Mouse (Mus musculus): ENCODE results near the gene Exoc8. TPM values are rescaled to one million over a fixed set of nuclear protein-coding genes. Genes with fewer than 3 reads are reported as not detected.

The Exoc8 gene
- not detected in 2 replicates for polyA plus RNA-seq (2012; ENCODE audit: insufficient read depth, insufficient read length, low replicate concordance, missing spikeins)

- WGBS: under 1% methylated on average over 114 of the region's 114 CpGs
- Histone ChIP-seq H3K4me1 (ENCODE audit: control insufficient read depth, insufficient read depth, low read length) (peaks cover 23% of the 10 kb centered on the region), H3K4me3 (ENCODE audit: insufficient read depth, low read depth, low read length) (peak within 1 kb of the TSS; percentile 80), H3K27ac (ENCODE audit: insufficient read depth, low read depth, low read length) (peak within 1 kb of the TSS; percentile 44)
- TF ChIP-seq CTCF (IDR thresholded peaks at IDR 0.05; ENCODE audit: insufficient read depth, low read depth, low read length) (no peak), POLR2A (IDR thresholded peaks at IDR 0.05; ENCODE audit: insufficient read depth, low read depth, low read length) (peak; percentile 84; the same call in 1 of the 2 replicates)
Measured at GRCm38 (mm10) chr8:124897386-124898250, at the start of gene Exoc8, which contains the start of gene Sprtn. Exoc8 (minus strand) TSS chr8:124897705. Sprtn (plus strand) TSS chr8:124897886.

- no peak for TF ChIP-seq CTCF (IDR thresholded peaks at IDR 0.05; ENCODE audit: insufficient read depth, low read depth, low read length)
- TF ChIP-seq POLR2A (IDR thresholded peaks at IDR 0.05; ENCODE audit: insufficient read depth, low read depth, low read length): no peak
- Histone ChIP-seq H3K27ac (ENCODE audit: insufficient read depth, low read depth, low read length) (no peak overlapping the region), H3K4me3 (ENCODE audit: insufficient read depth, low read depth, low read length) (no peak overlapping the region), H3K4me1 (ENCODE audit: control insufficient read depth, insufficient read depth, low read length) (peaks cover 29% of the 10 kb centered on the region)
- 78% methylated on average over 7 of the region's 7 CpGs for WGBS
Measured at GRCm38 (mm10) chr8:124944406-124944805, 46.9 kb upstream of the Exoc8 start.

GRCm38 (mm10) chr8:124943801-124944200 is 46.3 kb upstream of the Exoc8 start:
- no peak for TF ChIP-seq POLR2A (IDR thresholded peaks at IDR 0.05; ENCODE audit: insufficient read depth, low read depth, low read length)
- TF ChIP-seq CTCF (IDR thresholded peaks at IDR 0.05; ENCODE audit: insufficient read depth, low read depth, low read length): no peak
- Histone ChIP-seq H3K27ac (ENCODE audit: insufficient read depth, low read depth, low read length) (no peak overlapping the region), H3K4me3 (ENCODE audit: insufficient read depth, low read depth, low read length) (no peak overlapping the region), H3K4me1 (ENCODE audit: control insufficient read depth, insufficient read depth, low read length) (peaks cover 29% of the 10 kb centered on the region)
- WGBS: 85% methylated on average over 6 of the region's 6 CpGs

GRCm38 (mm10) chr8:124937293-124937692 is 39.8 kb upstream of the Exoc8 start:
- H3K27ac ChIP-seq (ENCODE audit: insufficient read depth, low read depth, low read length): no peak overlapping the region
- 92% methylated on average over 4 of the region's 4 CpGs for WGBS
- peaks cover 5% of the 10 kb centered on the region; the same call in 1 of the 2 replicates for H3K4me1 ChIP-seq (ENCODE audit: control insufficient read depth, insufficient read depth, low read length)
- TF ChIP-seq CTCF (IDR thresholded peaks at IDR 0.05; ENCODE audit: insufficient read depth, low read depth, low read length) (no peak), POLR2A (IDR thresholded peaks at IDR 0.05; ENCODE audit: insufficient read depth, low read depth, low read length) (no peak)
- no peak overlapping the region for H3K4me3 ChIP-seq (ENCODE audit: insufficient read depth, low read depth, low read length)

GRCm38 (mm10) chr8:124936699-124937098 is 39.2 kb upstream of the Exoc8 start:
- TF ChIP-seq POLR2A (IDR thresholded peaks at IDR 0.05; ENCODE audit: insufficient read depth, low read depth, low read length): no peak
- no peak for TF ChIP-seq CTCF (IDR thresholded peaks at IDR 0.05; ENCODE audit: insufficient read depth, low read depth, low read length)
- H3K4me1 ChIP-seq (ENCODE audit: control insufficient read depth, insufficient read depth, low read length): peaks cover 4% of the 10 kb centered on the region; the same call in 1 of the 2 replicates
- 97% methylated on average over 10 of the region's 10 CpGs for whole genome bisulfite sequencing
- H3K27ac ChIP-seq (ENCODE audit: insufficient read depth, low read depth, low read length): no peak overlapping the region
- H3K4me3 ChIP-seq (ENCODE audit: insufficient read depth, low read depth, low read length): no peak overlapping the region

GRCm38 (mm10) chr8:124935116-124935515 is 37.6 kb upstream of the Exoc8 start:
- WGBS: 77% methylated on average over 5 of the region's 5 CpGs
- Histone ChIP-seq H3K4me3 (ENCODE audit: insufficient read depth, low read depth, low read length) (no peak overlapping the region), H3K4me1 (ENCODE audit: control insufficient read depth, insufficient read depth, low read length) (no peaks in the 10 kb centered on the region), H3K27ac (ENCODE audit: insufficient read depth, low read depth, low read length) (no peak overlapping the region)
- TF ChIP-seq CTCF (IDR thresholded peaks at IDR 0.05; ENCODE audit: insufficient read depth, low read depth, low read length): no peak
- no peak for TF ChIP-seq POLR2A (IDR thresholded peaks at IDR 0.05; ENCODE audit: insufficient read depth, low read depth, low read length)

- 64% methylated on average over 3 of the region's 3 CpGs for WGBS
- H3K4me3 ChIP-seq (ENCODE audit: insufficient read depth, low read depth, low read length): no peak overlapping the region
- TF ChIP-seq POLR2A (IDR thresholded peaks at IDR 0.05; ENCODE audit: insufficient read depth, low read depth, low read length): no peak
- no peak for TF ChIP-seq CTCF (IDR thresholded peaks at IDR 0.05; ENCODE audit: insufficient read depth, low read depth, low read length)
- peaks cover 3% of the 10 kb centered on the region; the same call in 1 of the 2 replicates for H3K4me1 ChIP-seq (ENCODE audit: control insufficient read depth, insufficient read depth, low read length)
- no peak overlapping the region for H3K27ac ChIP-seq (ENCODE audit: insufficient read depth, low read depth, low read length)
Measured at GRCm38 (mm10) chr8:124932435-124932834, 34.9 kb upstream of the Exoc8 start.

- 73% methylated on average over 4 of the region's 4 CpGs for WGBS
- H3K4me3 ChIP-seq (ENCODE audit: insufficient read depth, low read depth, low read length): no peak overlapping the region
- no peak overlapping the region for H3K27ac ChIP-seq (ENCODE audit: insufficient read depth, low read depth, low read length)
- peaks cover 13% of the 10 kb centered on the region for H3K4me1 ChIP-seq (ENCODE audit: control insufficient read depth, insufficient read depth, low read length)
- no peak for TF ChIP-seq CTCF (IDR thresholded peaks at IDR 0.05; ENCODE audit: insufficient read depth, low read depth, low read length)
- TF ChIP-seq POLR2A (IDR thresholded peaks at IDR 0.05; ENCODE audit: insufficient read depth, low read depth, low read length): no peak
Measured at GRCm38 (mm10) chr8:124930649-124931048, 33.1 kb upstream of the Exoc8 start.

- Histone ChIP-seq H3K4me3 (ENCODE audit: insufficient read depth, low read depth, low read length) (no peak overlapping the region), H3K27ac (ENCODE audit: insufficient read depth, low read depth, low read length) (no peak overlapping the region), H3K4me1 (ENCODE audit: control insufficient read depth, insufficient read depth, low read length) (peaks cover 14% of the 10 kb centered on the region)
- 74% methylated on average over 13 of the region's 13 CpGs for WGBS
- TF ChIP-seq POLR2A (IDR thresholded peaks at IDR 0.05; ENCODE audit: insufficient read depth, low read depth, low read length) (no peak), CTCF (IDR thresholded peaks at IDR 0.05; ENCODE audit: insufficient read depth, low read depth, low read length) (no peak)
Measured at GRCm38 (mm10) chr8:124930086-124930485, 32.6 kb upstream of the Exoc8 start.
